Mouse (Mus musculus) left cerebral cortex, adult 2 months (tissue): ENCODE measurements at regions not wholly inside any gene's neighbourhood (a gene's known extent, or its start where the extent isn't known, plus 50 kb on each side); places are given as distances from the start of the nearest gene placed in this dataset.

ENCODE experiments used
- DNase-seq, 2 experiments: peaks; one replicate each; pipeline ENCODE4 v3.0.0; 2021 to 2022; ENCODE audit warnings: low spot score in 2 of 2, mixed read lengths in 1 of 2; ENCODE audit errors: extremely low spot score in 1 of 2
- H3K27ac ChIP-seq: fragments of 200-600 bp; 2 replicates; pipeline ENCODE4 v1.8.1; 2022
- H3K4me3 ChIP-seq: fragments of 200-600 bp; 2 replicates; pipeline ENCODE4 v1.8.1; 2022
- CTCF ChIP-seq: fragments of 200-600 bp; IDR thresholded peaks from 2 replicates; pipeline ENCODE4 v1.8.1; 2022; ENCODE audit warnings: antibody characterized with exemption, mild to moderate bottlenecking, moderate library complexity
- intact Hi-C: fragments of 180-260 bp; cut with DNase I; formaldehyde crosslinking; loops from one replicate; pipeline ENCODE4 v1.15.1; 2025

GRCm38 (mm10) chr2:30525295-30525694 is 51.3 kb upstream of the Ier5l start:
- TF ChIP-seq CTCF, result no peak

DNA sequence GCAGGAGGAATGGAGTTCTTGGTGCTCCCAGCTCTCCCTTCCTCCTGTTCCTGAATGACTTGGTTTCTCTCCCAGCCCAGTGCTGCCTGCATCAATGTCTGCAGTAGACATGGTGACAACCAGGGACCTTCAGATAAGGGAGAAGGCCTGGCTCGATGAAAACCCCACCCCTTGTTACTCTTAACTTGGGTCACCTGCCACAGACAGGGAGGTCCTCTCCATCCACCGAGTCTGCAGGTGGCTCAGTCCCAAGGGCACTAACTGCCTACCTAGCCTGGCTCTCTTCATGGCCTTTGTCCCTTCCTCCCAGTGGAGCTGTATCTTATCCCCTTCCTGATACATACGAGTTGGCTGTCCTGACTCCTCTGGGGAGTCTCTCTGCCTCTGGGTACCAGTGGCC is 51.8 kb upstream of the Ier5l start:
- Histone ChIP-seq H3K27ac (peak overlapping the region; percentile 15; the same call in 1 of the 2 replicates), H3K4me3 (no peak overlapping the region)
- no peak for DNase-seq
- intact Hi-C loops, result no loop called here
- no peak for TF ChIP-seq CTCF

More at GRCm38 (mm10) chr2:30525295-30525694, 51.3 kb upstream of the Ier5l start:
- peak; percentile 34 to 38 for DNase-seq
- no peak overlapping the region for H3K4me3 ChIP-seq
- intact Hi-C loops, result no loop called here
- peak overlapping the region; percentile 67; the same call in 1 of the 2 replicates for H3K27ac ChIP-seq

DNA sequence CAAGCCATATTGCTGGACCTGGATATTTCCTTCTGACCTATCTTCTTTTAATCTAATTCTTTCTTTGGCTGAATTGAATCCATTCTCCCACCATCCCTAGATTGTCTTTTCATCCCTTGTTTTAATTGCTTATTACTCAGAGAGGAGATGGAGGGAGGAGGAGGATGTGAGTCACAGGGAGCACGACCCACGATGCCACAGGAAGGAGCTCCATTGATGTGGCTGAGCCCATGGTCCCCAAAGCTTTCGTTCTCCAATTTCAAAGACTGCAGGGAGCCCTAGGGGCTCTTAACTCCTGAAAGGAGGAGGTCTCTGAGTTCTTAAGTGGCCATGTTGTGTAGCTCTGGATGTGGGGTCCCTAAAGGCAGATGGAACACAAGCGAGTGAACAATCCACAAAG is 53.5 kb upstream of the Ier5l start:
- H3K4me3 ChIP-seq, result no peak overlapping the region
- intact Hi-C loops, result no loop called here
- DNase-seq, result no peak
- TF ChIP-seq CTCF, result no peak
- H3K27ac ChIP-seq, result no peak overlapping the region

DNA sequence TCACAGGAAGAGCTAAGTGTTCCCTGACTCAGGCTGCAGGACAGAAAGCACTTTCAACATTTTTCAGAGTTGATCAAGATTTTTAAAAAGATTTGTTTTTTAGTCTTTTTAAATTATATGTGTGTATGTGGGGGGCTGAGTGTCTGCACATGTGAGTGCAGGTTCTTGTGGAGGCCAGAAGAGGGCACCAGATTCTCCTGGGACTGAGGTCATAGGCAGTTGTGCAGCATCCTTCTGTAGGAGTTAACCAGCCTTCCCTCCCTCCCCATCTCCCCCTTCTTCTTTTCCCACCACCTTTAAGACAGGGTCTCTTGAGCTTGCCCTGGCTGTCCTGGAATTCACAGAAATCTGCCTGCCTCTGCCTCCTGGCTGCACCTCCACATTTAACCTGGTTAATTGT is 58.9 kb upstream of the Ier5l start:
- no peak for DNase-seq
- intact Hi-C loops, result no loop called here
- Histone ChIP-seq H3K27ac (no peak overlapping the region), H3K4me3 (no peak overlapping the region)
- no peak; the same call in 1 of the 2 replicates for TF ChIP-seq CTCF

GRCm38 (mm10) chr2:30533367-30533766 is 59.3 kb upstream of the Ier5l start:
- Histone ChIP-seq H3K4me3 (no peak overlapping the region), H3K27ac (no peak overlapping the region)
- DNase-seq, result no peak
- intact Hi-C loops, result no loop called here
- no peak for TF ChIP-seq CTCF

DNA sequence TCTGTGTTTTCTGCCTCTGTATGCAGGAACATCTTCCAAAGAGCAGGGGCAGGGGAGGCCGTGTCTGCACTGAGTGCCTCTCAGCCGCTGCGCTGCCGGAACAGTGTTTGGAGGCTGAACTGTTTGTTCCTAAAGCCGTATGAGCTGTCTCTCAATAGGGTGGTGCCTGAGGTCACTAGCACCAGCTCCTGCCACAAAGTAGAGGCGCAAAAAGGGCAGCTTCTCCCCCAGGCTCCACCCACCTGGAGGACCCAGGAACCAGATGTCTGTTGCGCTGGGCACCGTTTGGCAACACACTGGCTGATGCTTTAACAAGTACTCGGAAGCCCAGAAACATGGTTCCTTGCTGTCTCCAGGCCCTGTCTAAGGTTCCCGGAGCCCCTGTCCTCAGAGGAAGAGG is 60.4 kb upstream of the Cstad start:
- DNase-seq, result no peak
- Histone ChIP-seq H3K4me3 (no peak overlapping the region), H3K27ac (no peak overlapping the region)
- intact Hi-C loops, result no loop called here
- TF ChIP-seq CTCF, result no peak

GRCm38 (mm10) chr2:30539305-30539704 is 55.5 kb upstream of the Cstad start:
- DNase-seq, result no peak
- H3K4me3 ChIP-seq, result no peak overlapping the region
- TF ChIP-seq CTCF, result no peak
- intact Hi-C loops, result no loop called here
- H3K27ac ChIP-seq, result no peak overlapping the region

- Histone ChIP-seq H3K27ac (no peak overlapping the region), H3K4me3 (no peak overlapping the region)
- no peak for DNase-seq
- TF ChIP-seq CTCF, result no peak
- intact Hi-C loops, result no loop called here
These were observed 53.3 kb upstream of the Cstad start for GRCm38 (mm10) chr2:30541541-30541940.

DNA sequence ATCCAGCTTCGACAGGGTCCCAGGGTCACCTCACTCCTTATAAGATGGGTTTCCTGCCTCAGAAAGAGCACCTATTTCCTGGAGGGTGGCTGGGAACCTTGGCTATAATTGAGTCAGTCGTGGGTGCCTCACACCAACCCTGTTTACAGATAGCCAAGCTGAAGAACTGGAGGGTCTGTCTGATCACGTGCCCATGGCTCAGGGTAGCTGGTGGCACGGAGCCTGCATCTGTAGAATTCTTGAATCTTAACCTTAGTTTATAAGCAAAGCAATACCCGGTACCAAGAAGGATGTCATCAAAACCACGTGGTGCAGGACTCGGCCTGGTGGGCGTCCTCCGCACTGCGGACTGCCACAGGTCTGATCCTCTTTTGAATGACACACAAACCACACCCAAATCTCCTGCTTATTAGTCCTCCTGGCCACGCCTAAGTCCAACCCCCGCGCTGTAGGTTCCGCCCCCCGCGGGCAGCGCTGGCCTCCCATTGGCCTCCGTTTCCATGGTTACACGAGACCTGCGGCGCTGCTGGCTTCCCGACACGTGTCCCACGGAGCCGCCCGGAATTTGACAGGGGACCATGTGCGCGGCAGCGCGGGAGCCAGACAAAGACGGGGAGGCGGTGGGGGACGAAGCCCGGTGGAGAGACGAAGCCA is 49.9 kb upstream of the Cstad start:
- TF ChIP-seq CTCF, result no peak; the same call in 1 of the 2 replicates
- intact Hi-C loops, result no loop called here
- H3K4me3 ChIP-seq, result peak overlapping the region; percentile 27
- peak; percentile 88 to 91 for DNase-seq
- peak overlapping the region; percentile 52 for H3K27ac ChIP-seq
